Mouse (Mus musculus) embryonic facial prominence, embryonic 11.5 days (tissue): ENCODE data around the gene Gsx2. TPM values are rescaled to one million over a fixed set of nuclear protein-coding genes. Genes with fewer than 3 reads are reported as not detected.

Experiments used
- ATAC-seq: fragments of 200-750 bp; cut with Nextera tagmentation; replicated peaks from 2 replicates; pipeline ENCODE4 v1.8.0; 2017; ENCODE audit warnings: low read depth; ENCODE audit not compliant: insufficient number of reproducible peaks, low FRiP score, low TSS enrichment
- DNase-seq: peaks from one replicate; pipeline ENCODE4 v3.0.0-alpha.2; 2015; ENCODE audit warnings: low spot score
- H3K27ac ChIP-seq: fragments of 300-500 bp; sonication (generic); replicated peaks from 2 replicates; pipeline ENCODE4 v1.5.1; 2014; ENCODE audit warnings: mild to moderate bottlenecking, low read depth, low read length, control low read depth
- H3K27me3 ChIP-seq: fragments of 300-500 bp; sonication (generic); 2 replicates; pipeline ENCODE4 v1.6.1; 2014; ENCODE audit warnings: mild to moderate bottlenecking, low read length, moderate library complexity, mixed read lengths; ENCODE audit not compliant: control insufficient read depth, insufficient read depth
- H3K36me3 ChIP-seq: fragments of 300-500 bp; sonication (generic); replicated peaks from 2 replicates; pipeline ENCODE4 v1.6.1; 2014; ENCODE audit warnings: low read depth, mild to moderate bottlenecking, low read length, moderate library complexity, mixed read lengths; ENCODE audit not compliant: control insufficient read depth, insufficient read depth
- H3K4me1 ChIP-seq: fragments of 300-500 bp; sonication (generic); 2 replicates; pipeline ENCODE4 v1.6.1; 2014; ENCODE audit warnings: low read length, mixed read lengths; ENCODE audit not compliant: control insufficient read depth, insufficient read depth
- H3K4me2 ChIP-seq: fragments of 300-500 bp; sonication (generic); 2 replicates; pipeline ENCODE4 v1.6.1; 2014; ENCODE audit warnings: low read depth, mild to moderate bottlenecking, control low read depth, low read length, moderate library complexity
- H3K4me3 ChIP-seq: fragments of 300-500 bp; sonication (generic); 2 replicates; pipeline ENCODE4 v1.5.1; 2014; ENCODE audit warnings: low read depth, low read length, control low read depth
- H3K9ac ChIP-seq: fragments of 300-500 bp; sonication (generic); replicated peaks from 2 replicates; pipeline ENCODE4 v1.6.1; 2014; ENCODE audit warnings: mild to moderate bottlenecking, control low read depth, low read length
- H3K9me3 ChIP-seq: fragments of 300-500 bp; sonication (generic); replicated peaks from 2 replicates; pipeline ENCODE4 v1.6.1; 2016; ENCODE audit warnings: mild to moderate bottlenecking, low read length, inconsistent platforms, mixed read lengths; ENCODE audit not compliant: control insufficient read depth
- WGBS: fragments of 180-500 bp; shearing (Covaris S2); extraction: QIAGEN DNeasy Blood & Tissue Kit; methylation state at CpG from one replicate; pipeline ENCODE4 v1.1.7; 2014; 5-methylcytosine and 5-hydroxymethylcytosine counted together
- polyA plus RNA-seq: library from polyadenylated mRNA; unstranded; fragments of >200 nt; fragmentation: Nextera tagmentation; extraction: Ambion mirVana; gene quantifications from 2 replicates; pipeline ENCODE4 v1.2.1, GENCODE M21; 2014

Gsx2 gene
- polyA plus RNA-seq, 1 experiment from 2014 or later: 1.7 TPM

- 4% methylated on average over 6 of the region's 6 CpGs for WGBS
- no peak overlapping the region for H3K4me2 ChIP-seq
- H3K9me3 ChIP-seq: no peaks in the 10 kb centered on the region
- ATAC-seq: no peak
- H3K27me3 ChIP-seq: peaks cover 85% of the 10 kb centered on the region
- no peak overlapping the region for H3K4me3 ChIP-seq
- no peaks in the 10 kb centered on the region for H3K4me1 ChIP-seq
- DNase-seq: no peak
- no peaks in the 10 kb centered on the region for H3K36me3 ChIP-seq
- no peak overlapping the region for H3K27ac ChIP-seq
- H3K9ac ChIP-seq: no peak overlapping the region
These were observed 7.0 kb downstream of the Gsx2 start for GRCm38 (mm10) chr5:75082439-75082838.

DNA sequence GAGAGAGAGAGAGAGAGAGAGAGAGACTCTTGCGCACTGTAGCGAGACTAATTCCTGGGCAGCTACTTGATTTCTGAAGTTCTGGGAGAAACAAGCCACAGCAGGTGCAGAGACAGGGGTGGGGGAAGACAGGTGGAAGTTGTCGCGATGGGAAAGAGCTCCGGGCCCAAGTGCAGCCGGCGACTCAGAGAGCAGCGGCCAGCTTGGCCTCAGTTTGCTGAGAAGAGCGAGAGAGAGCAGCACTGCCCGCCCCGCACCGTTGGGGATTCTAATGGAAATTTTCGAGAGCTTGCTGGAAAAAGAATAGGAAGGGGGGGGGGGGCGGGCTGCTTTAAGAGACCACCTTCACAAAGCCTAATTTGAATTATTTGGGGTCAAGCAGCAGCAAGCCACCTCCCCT, 7.7 kb downstream of the Gsx2 start:
- DNase-seq: peak; percentile 42
- Histone ChIP-seq H3K27ac (no peak overlapping the region), H3K9me3 (no peaks in the 10 kb centered on the region), H3K9ac (no peak overlapping the region), H3K36me3 (no peaks in the 10 kb centered on the region), H3K4me3 (no peak overlapping the region), H3K4me2 (no peak overlapping the region), H3K27me3 (peaks cover 82% of the 10 kb centered on the region), H3K4me1 (no peaks in the 10 kb centered on the region)
- WGBS: 0% methylated on average over 14 of the region's 14 CpGs
- ATAC-seq: no peak

DNA sequence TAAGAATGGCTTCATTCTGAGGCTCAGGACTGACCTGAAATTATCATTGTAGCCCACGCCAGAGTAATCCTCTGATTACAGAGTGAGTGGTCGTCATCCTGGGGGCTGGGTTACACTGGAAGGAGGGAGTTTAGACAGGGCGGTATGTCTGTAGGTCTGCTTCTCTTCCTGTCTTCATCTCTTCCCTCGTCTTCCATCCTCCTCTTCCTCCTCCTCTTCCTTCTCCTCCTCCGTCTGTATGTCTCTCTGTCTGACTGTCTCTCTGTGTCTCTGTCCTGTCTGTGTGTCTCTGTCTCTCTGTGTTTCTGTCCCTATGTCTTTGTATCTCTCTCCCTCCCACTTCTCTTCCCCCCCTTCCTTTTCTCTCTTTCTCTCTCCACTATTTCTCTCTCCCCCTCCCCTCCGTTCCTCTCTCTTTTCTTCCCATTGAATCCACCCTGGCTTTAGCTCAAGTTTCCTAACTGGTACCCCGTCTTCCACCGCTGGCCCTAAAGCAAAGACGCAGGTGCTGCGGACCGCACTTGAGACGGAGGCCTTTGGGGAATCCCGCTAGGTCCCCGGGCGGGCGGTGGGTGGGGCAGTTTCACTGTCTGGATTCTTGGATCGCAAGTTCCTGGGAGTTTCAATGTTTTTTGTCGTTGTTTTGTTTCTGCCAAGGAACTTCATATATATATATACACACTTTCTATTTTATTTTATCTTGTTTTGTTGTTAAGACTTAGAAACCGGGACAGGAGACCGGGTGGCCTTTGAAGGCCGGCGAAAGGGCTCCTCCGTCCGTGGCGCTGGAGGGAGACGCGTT, 8.4 kb downstream of the Gsx2 start:
- WGBS: 1% methylated on average over 27 of the region's 27 CpGs
- H3K4me3 ChIP-seq: no peak overlapping the region
- H3K4me2 ChIP-seq: no peak overlapping the region

GRCm38 (mm10) chr5:75084393-75084870, 9.0 kb downstream of the Gsx2 start:
- Histone ChIP-seq H3K9me3 (no peaks in the 10 kb centered on the region), H3K4me1 (no peaks in the 10 kb centered on the region), H3K27ac (no peak overlapping the region), H3K4me2 (no peak overlapping the region), H3K4me3 (no peak overlapping the region), H3K36me3 (no peaks in the 10 kb centered on the region), H3K9ac (no peak overlapping the region), H3K27me3 (peaks cover 70% of the 10 kb centered on the region)
- DNase-seq (no peak), ATAC-seq (no peak)
- 2% methylated on average over 8 of the region's 8 CpGs for WGBS

More for the DNA sequence above, 8.4 kb downstream of the Gsx2 start:
- no peaks in the 10 kb centered on the region for H3K36me3 ChIP-seq
- peaks cover 76% of the 10 kb centered on the region for H3K27me3 ChIP-seq
- H3K4me1 ChIP-seq: no peaks in the 10 kb centered on the region
- no peak for DNase-seq
- no peak overlapping the region for H3K27ac ChIP-seq
- H3K9me3 ChIP-seq: no peaks in the 10 kb centered on the region
- no peak overlapping the region for H3K9ac ChIP-seq
- ATAC-seq: no peak

DNA sequence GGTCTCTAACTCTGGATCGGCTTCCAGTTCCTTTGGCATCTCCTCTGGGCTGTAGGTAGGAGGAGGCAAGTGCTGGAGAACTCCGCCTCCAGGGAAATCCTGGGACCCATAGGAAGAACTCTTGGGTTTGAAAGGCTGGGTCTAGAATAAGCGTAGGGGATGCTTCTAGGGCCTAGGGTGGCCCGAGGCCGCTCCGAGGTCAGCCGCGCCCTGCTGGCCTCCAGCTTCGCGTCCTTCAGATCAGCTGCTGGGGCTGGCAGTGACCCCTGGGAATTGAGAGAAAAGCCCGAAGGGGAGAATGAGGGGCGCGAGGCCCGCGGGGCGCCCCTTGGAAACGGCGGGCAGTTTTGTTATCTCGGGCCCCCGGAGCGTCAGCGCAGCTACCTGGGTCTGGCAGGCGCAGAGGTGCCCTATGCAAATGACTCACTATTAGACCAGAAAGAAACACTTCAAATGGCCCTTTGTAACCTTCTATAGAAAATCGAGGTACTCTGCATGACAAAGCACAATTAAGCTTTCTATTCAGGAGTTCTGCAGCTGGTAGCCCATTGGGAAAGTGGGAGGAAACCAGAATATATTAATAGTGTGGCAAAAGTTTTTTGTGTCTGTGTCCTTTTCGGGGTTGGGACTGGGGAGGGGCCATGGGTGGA, 9.6 kb downstream of the Gsx2 start:
- no peaks in the 10 kb centered on the region for H3K4me1 ChIP-seq
- 1% methylated on average over 25 of the region's 25 CpGs for WGBS
- H3K4me3 ChIP-seq: no peak overlapping the region
- H3K4me2 ChIP-seq: no peak overlapping the region
- no peak for DNase-seq
- no peaks in the 10 kb centered on the region for H3K36me3 ChIP-seq
- H3K9me3 ChIP-seq: no peaks in the 10 kb centered on the region
- no peak for ATAC-seq
- no peak overlapping the region for H3K9ac ChIP-seq
- H3K27me3 ChIP-seq: peaks cover 65% of the 10 kb centered on the region
- H3K27ac ChIP-seq: no peak overlapping the region

GRCm38 (mm10) chr5:75085521-75085875, 10.1 kb downstream of the Gsx2 start:
- H3K9ac ChIP-seq: no peak overlapping the region
- H3K4me2 ChIP-seq: no peak overlapping the region
- ATAC-seq: no peak
- no peaks in the 10 kb centered on the region for H3K4me1 ChIP-seq
- H3K4me3 ChIP-seq: no peak overlapping the region
- no peaks in the 10 kb centered on the region for H3K9me3 ChIP-seq
- H3K27me3 ChIP-seq: peaks cover 60% of the 10 kb centered on the region
- H3K27ac ChIP-seq: no peak overlapping the region
- WGBS: 1% methylated on average over 17 of the region's 17 CpGs
- no peaks in the 10 kb centered on the region for H3K36me3 ChIP-seq
- DNase-seq: no peak

- Histone ChIP-seq H3K4me2 (no peak overlapping the region), H3K36me3 (no peaks in the 10 kb centered on the region), H3K9ac (no peak overlapping the region), H3K4me1 (no peaks in the 10 kb centered on the region), H3K27me3 (peaks cover 56% of the 10 kb centered on the region), H3K9me3 (no peaks in the 10 kb centered on the region), H3K4me3 (no peak overlapping the region), H3K27ac (no peak overlapping the region)
- DNase-seq (no peak), ATAC-seq (no peak)
- 12% methylated on average over 4 of the region's 4 CpGs for WGBS
These were observed 10.5 kb downstream of the Gsx2 start for GRCm38 (mm10) chr5:75085906-75086305.

DNA sequence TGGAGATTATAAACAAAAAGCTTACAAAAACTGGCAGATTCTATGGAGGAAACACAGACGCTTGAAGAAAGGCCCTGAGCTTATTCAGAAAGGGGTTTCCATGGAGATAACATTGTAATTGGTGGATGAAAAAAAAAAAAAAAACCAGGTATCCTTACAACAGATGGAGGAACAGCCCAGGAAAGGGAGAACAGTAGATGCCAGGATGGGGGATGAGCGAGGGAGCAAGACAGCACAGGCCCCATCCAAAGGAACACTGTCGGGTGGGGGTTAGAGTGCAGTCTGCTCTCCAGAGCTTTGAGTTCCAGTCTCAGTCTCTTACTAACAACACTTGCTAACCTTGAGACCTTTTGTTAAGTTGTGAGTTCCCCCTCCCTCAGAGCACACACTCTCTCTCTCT, 31.1 kb downstream of the Gsx2 start:
- H3K4me3 ChIP-seq: no peak overlapping the region
- WGBS: 65% methylated on average over 3 of the region's 3 CpGs
- DNase-seq (no peak), ATAC-seq (no peak)
- H3K9ac ChIP-seq: no peak overlapping the region
- H3K9me3 ChIP-seq: no peaks in the 10 kb centered on the region
- no peaks in the 10 kb centered on the region for H3K36me3 ChIP-seq
- no peak overlapping the region for H3K4me2 ChIP-seq
- H3K27me3 ChIP-seq: no peaks in the 10 kb centered on the region
- no peaks in the 10 kb centered on the region for H3K4me1 ChIP-seq
- H3K27ac ChIP-seq: no peak overlapping the region
